Comparison of ENCODE assay signal across 7 mouse cellular contexts in the genomic region with DNA sequence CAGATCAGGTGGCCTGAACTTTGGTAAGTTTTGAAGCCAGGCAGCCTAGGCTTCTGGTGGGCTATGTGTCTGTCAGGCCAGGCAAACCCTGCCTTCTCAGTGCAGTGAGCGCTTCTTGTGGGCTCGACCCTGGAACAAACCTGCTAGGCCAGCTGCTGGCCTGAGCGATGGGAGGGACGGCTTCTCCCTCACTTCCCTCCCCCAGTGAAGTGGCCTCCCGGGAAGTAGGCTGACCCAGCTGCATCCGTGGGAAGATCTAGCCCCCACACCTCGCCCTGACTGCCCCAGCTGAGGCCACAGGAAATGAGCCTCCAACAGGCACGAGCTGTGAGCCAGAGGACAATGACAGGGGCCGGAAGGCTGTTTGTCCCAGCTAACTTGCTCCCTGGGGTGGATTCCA. TPM values are rescaled to one million over a fixed set of nuclear protein-coding genes. Genes with fewer than 3 reads are reported as not detected.
DNase-seq lines count a peak whose midpoint lies in the region; ATAC-seq and TF ChIP-seq lines count a peak whose summit lies in the region.

No protein-coding gene starts in this region.

- WGBS in intestine, embryonic 15.5 days = 11% methylated on average over 9 of the region's 9 CpGs
- 11% methylated on average over 9 of the region's 9 CpGs for WGBS in liver, embryonic 15.5 days (ENCODE audit: insufficient replicate concordance)

- H3K9ac ChIP-seq in CH12.LX (ENCODE audit: insufficient read depth, low read depth) = no peak overlapping the region
- no peak overlapping the region for H3K9ac ChIP-seq in intestine, embryonic 15.5 days
- H3K9ac ChIP-seq in liver, embryonic 15.5 days = no peak overlapping the region

- H3K79me2 ChIP-seq in CH12.LX (replicated peaks; ENCODE audit: control insufficient read depth, extremely low read depth, insufficient read depth, poor library complexity, severe bottlenecking) = no peaks in the 10 kb centered on the region

- no peaks in the 10 kb centered on the region for H3K27me3 ChIP-seq in CH12.LX (replicated peaks)
- no peaks in the 10 kb centered on the region for H3K27me3 ChIP-seq in intestine, embryonic 15.5 days (replicated peaks)
- H3K27me3 ChIP-seq in liver, embryonic 15.5 days = no peaks in the 10 kb centered on the region

- H3K4me1 ChIP-seq in CH12.LX (ENCODE audit: control insufficient read depth in 1 of 2, insufficient read depth in 2 of 2) = peaks cover 4 to 6% of the 10 kb centered on the region in 2 experiments; a peak in 3 of 4 replicates
- peaks cover 28% of the 10 kb centered on the region for H3K4me1 ChIP-seq in intestine, embryonic 15.5 days (replicated peaks)
- peaks cover 29% of the 10 kb centered on the region for H3K4me1 ChIP-seq in liver, embryonic 15.5 days (replicated peaks)

- H3K36me3 ChIP-seq in CH12.LX (replicated peaks in 1 of 2; ENCODE audit: control insufficient read depth in 1 of 2, insufficient read depth in 1 of 2, low read length in 1 of 2) = no peaks in the 10 kb centered on the region
- no peaks in the 10 kb centered on the region for H3K36me3 ChIP-seq in intestine, embryonic 15.5 days
- no peaks in the 10 kb centered on the region for H3K36me3 ChIP-seq in liver, embryonic 15.5 days (replicated peaks)

- ATAC-seq in intestine, embryonic 15.5 days = peak; percentile 83
- peak; percentile 52; the same call in 1 of the 2 replicates for ATAC-seq in liver, embryonic 15.5 days (ENCODE audit: insufficient read depth)
- no peak for ATAC-seq in megakaryocyte-erythroid progenitor cell, adult 5-6 weeks (replicated peaks; ENCODE audit: low FRiP score, low TSS enrichment, poor library complexity, severe bottlenecking)

- DNase-seq in CH12.LX (ENCODE audit: extremely low read depth) = no peak
- peak; percentile 66 for DNase-seq in adrenal gland, postnatal 10 days
- DNase-seq in gastrocnemius, postnatal 25 days = peak; percentile 83
- DNase-seq in ovary, postnatal 14 days (ENCODE audit: low spot score) = peak; percentile 41

- H3K4me2 ChIP-seq in CH12.LX (ENCODE audit: insufficient read depth, low read depth, poor library complexity, severe bottlenecking) = no peak overlapping the region
- no peak overlapping the region; the same call in 1 of the 2 replicates for H3K4me2 ChIP-seq in intestine, embryonic 15.5 days (replicated peaks)
- H3K4me2 ChIP-seq in liver, embryonic 15.5 days = no peak overlapping the region

- TF ChIP-seq POLR2A in CH12.LX (IDR thresholded peaks at IDR 0.05; ENCODE audit: low read depth, low read length) = no peak

- peaks cover 7% of the 10 kb centered on the region for H3K9me3 ChIP-seq in CH12.LX (replicated peaks; ENCODE audit: low read length)
- H3K9me3 ChIP-seq in intestine, embryonic 15.5 days = no peaks in the 10 kb centered on the region
- no peaks in the 10 kb centered on the region for H3K9me3 ChIP-seq in liver, embryonic 15.5 days (replicated peaks)

- H3K27ac ChIP-seq in CH12.LX (ENCODE audit: insufficient read depth, low read depth) = no peak overlapping the region
- H3K27ac ChIP-seq in intestine, embryonic 15.5 days = peak overlapping the region; percentile 82
- peak overlapping the region; percentile 41 for H3K27ac ChIP-seq in liver, embryonic 15.5 days (replicated peaks)

- in situ Hi-C loops in CH12.LX (cut with MboI; ENCODE audit: low pct_ligation_motif_present, low pct_unique_long_range_greater_than_20kb, low sequenced_read_pairs) = no loop called here

- TF ChIP-seq RAD21 in CH12.LX (IDR thresholded peaks at IDR 0.05; ENCODE audit: low read depth, low read length) = no peak

- dilution Hi-C loops in CH12.LX (cut with MboI; ENCODE audit: extremely low pct_ligation_motif_present, extremely low pct_unique_long_range_greater_than_20kb, low sequenced_read_pairs) = no loop called here

- H3K4me3 ChIP-seq in CH12.LX (replicated peaks in 1 of 3; ENCODE audit: low read depth in 2 of 3, low read length in 2 of 3, poor library complexity in 1 of 3) = no peak overlapping the region
- no peak overlapping the region for H3K4me3 ChIP-seq in intestine, embryonic 15.5 days (replicated peaks)
- no peak overlapping the region for H3K4me3 ChIP-seq in liver, embryonic 15.5 days (replicated peaks)

- no peak for TF ChIP-seq CTCF in CH12.LX (conservative IDR thresholded peaks at IDR 0.05 in 1 of 2, IDR thresholded peaks at IDR 0.05 in 1 of 2; ENCODE audit: low read depth in 2 of 2, low read length in 2 of 2)

- no peak for TF ChIP-seq EP300 in CH12.LX (IDR thresholded peaks at IDR 0.05; ENCODE audit: low read length)

TF ChIP-seq in CH12.LX, 34 proteins besides CTCF, POLR2A, EP300 and RAD21:
- TF ChIP-seq ETS1 (conservative IDR thresholded peaks at IDR 0.05; ENCODE audit: low read depth, low read length) (peak; percentile 37; the same call in 1 of the 2 replicates), USF1 (IDR thresholded peaks at IDR 0.05; ENCODE audit: low read depth, low read length) (no peak), BHLHE40 (IDR thresholded peaks at IDR 0.05; ENCODE audit: low read depth, low read length) (peak; percentile 77)

RNA-seq across cellular contexts. Expression of a gene that starts 32.7 kb away (rescaled TPM):
- total RNA-seq in CH12.LX (2012; rRNA removed) (2.9 and 3.1 TPM in 2 replicates), CH12.LX (2014; rRNA removed) (0.58 and 0.77 TPM in 2 replicates)
- 5.0 and 5.3 TPM in 2 replicates for polyA plus RNA-seq in CH12.LX (2012; ENCODE audit: insufficient read length, low read depth)
- 10 to 100 TPM; 63.4 to 81.0 TPM for total RNA-seq in adrenal gland, postnatal 10 days (2021)
- total RNA-seq in gastrocnemius, postnatal 25 days (2021) = 10 to 100 TPM; 80.8 to 97.3 TPM
- 78.3 and 79.6 TPM in 2 replicates for polyA plus RNA-seq in intestine, embryonic 15.5 days (2015; fragmentation: Nextera tagmentation; extraction: Ambion mirVana)
- polyA plus RNA-seq in liver, embryonic 15.5 days (2015; fragmentation: Nextera tagmentation; extraction: Ambion mirVana) = 12.7 and 12.9 TPM in 2 replicates
- 3.3 and 4.1 TPM in 2 replicates for total RNA-seq in megakaryocyte-erythroid progenitor cell, adult 5-6 weeks (2014; fragmentation: Nextera tagmentation)
- total RNA-seq in megakaryocyte-erythroid progenitor cell, adult 5-6 weeks (2017) = 0.30 and 1.3 TPM in 2 replicates

RNA-seq across cellular contexts. Expression of a gene that starts 58.6 kb away (rescaled TPM):
- total RNA-seq in CH12.LX (2012; rRNA removed) (29.6 and 33.0 TPM in 2 replicates), CH12.LX (2014; rRNA removed) (4.9 and 7.1 TPM in 2 replicates)
- 4.1 and 5.5 TPM in 2 replicates for polyA plus RNA-seq in CH12.LX (2012; ENCODE audit: insufficient read length, low read depth)
- total RNA-seq in adrenal gland, postnatal 10 days (2021) = 10 to 100 TPM; 42.7 to 43.6 TPM
- total RNA-seq in gastrocnemius, postnatal 25 days (2021) = 10 to 100 TPM; 15.1 to 19.6 TPM
- 147 and 154 TPM in 2 replicates for polyA plus RNA-seq in intestine, embryonic 15.5 days (2015; fragmentation: Nextera tagmentation; extraction: Ambion mirVana)
- polyA plus RNA-seq in liver, embryonic 15.5 days (2015; fragmentation: Nextera tagmentation; extraction: Ambion mirVana) = 9.9 and 10.5 TPM in 2 replicates
- total RNA-seq in megakaryocyte-erythroid progenitor cell, adult 5-6 weeks (2014; fragmentation: Nextera tagmentation) = not detected in 2 replicates
- not detected in 2 replicates for total RNA-seq in megakaryocyte-erythroid progenitor cell, adult 5-6 weeks (2017)

Comparison
In these comparisons a context has a peak if more than half of its experiments do, and no peak if none do; other contexts are left out.
1. RNA of a gene that starts 32.7 kb away (total RNA-seq): 80.8 to 97.3 TPM in gastrocnemius, postnatal 25 days and 63.4 to 81.0 TPM in adrenal gland, postnatal 10 days; 0.30 to 4.1 TPM in megakaryocyte-erythroid progenitor cell, adult 5-6 weeks and 0.58 to 3.1 TPM in CH12.LX; every median in the first group is over 10 times any median in the second.
2. RNA of a gene that starts 58.6 kb away (total RNA-seq): 42.7 to 43.6 TPM in adrenal gland, postnatal 10 days, 4.9 to 33.0 TPM in CH12.LX and 15.1 to 19.6 TPM in gastrocnemius, postnatal 25 days; not detected in megakaryocyte-erythroid progenitor cell, adult 5-6 weeks; every median in the first group is over 4 times any median in the second.